Mouse (Mus musculus) midbrain, embryonic 16.5 days (tissue): ENCODE results near the gene Cap1. TPM values are rescaled to one million over a fixed set of nuclear protein-coding genes. Genes with fewer than 3 reads are reported as not detected.

Experiments
- ATAC-seq: fragments of 200-750 bp; cut with Nextera tagmentation; 2 replicates; pipeline ENCODE4 v1.8.0; 2017; ENCODE audit warnings: moderate TSS enrichment
- H3K27ac ChIP-seq: fragments of 300-500 bp; sonication (generic); 2 replicates; pipeline ENCODE4 v1.5.1; 2014; ENCODE audit warnings: mild to moderate bottlenecking, low read length, mixed read lengths
- H3K27me3 ChIP-seq: fragments of 300-500 bp; sonication (generic); 2 replicates; pipeline ENCODE4 v1.6.1; 2014; ENCODE audit warnings: low read depth, low read length, mixed read lengths; ENCODE audit not compliant: control insufficient read depth, insufficient read depth
- H3K36me3 ChIP-seq: fragments of 300-500 bp; sonication (generic); 2 replicates; pipeline ENCODE4 v1.6.1; 2014; ENCODE audit warnings: mild to moderate bottlenecking, low read length, moderate library complexity, mixed read lengths; ENCODE audit not compliant: control insufficient read depth, insufficient read depth
- H3K4me1 ChIP-seq: fragments of 300-500 bp; sonication (generic); 2 replicates; pipeline ENCODE4 v1.6.1; 2014; ENCODE audit warnings: mild to moderate bottlenecking, low read length, mixed read lengths; ENCODE audit not compliant: control insufficient read depth, insufficient read depth
- H3K4me2 ChIP-seq: fragments of 300-500 bp; sonication (generic); 2 replicates; pipeline ENCODE4 v1.6.1; 2014; ENCODE audit warnings: mild to moderate bottlenecking, low read length, mixed read lengths
- H3K4me3 ChIP-seq: fragments of 300-500 bp; sonication (generic); 2 replicates; pipeline ENCODE4 v1.5.1; 2014; ENCODE audit warnings: low read depth, mild to moderate bottlenecking, low read length, moderate library complexity, mixed read lengths
- H3K9ac ChIP-seq: fragments of 300-500 bp; sonication (generic); 2 replicates; pipeline ENCODE4 v1.6.1; 2014; ENCODE audit warnings: low read depth, low read length, mixed read lengths
- H3K9me3 ChIP-seq: fragments of 300-500 bp; sonication (generic); replicated peaks from 2 replicates; pipeline ENCODE4 v1.6.1; 2014; ENCODE audit warnings: mild to moderate bottlenecking, low read length, mixed read lengths; ENCODE audit not compliant: control insufficient read depth, poor library complexity, severe bottlenecking
- WGBS: fragments of 180-500 bp; shearing (Covaris S2); extraction: QIAGEN DNeasy Blood & Tissue Kit; methylation state at CpG from one replicate; pipeline ENCODE4 v1.1.7; 2014; 5-methylcytosine and 5-hydroxymethylcytosine counted together
- polyA plus RNA-seq: library from polyadenylated mRNA; unstranded; fragments of >200 nt; fragmentation: Nextera tagmentation; extraction: Ambion mirVana; gene quantifications from 2 replicates; pipeline ENCODE4 v1.2.1, GENCODE M21; 2015

Cap1 gene
- polyA plus RNA-seq, 1 experiment from 2014 or later, result 75.0 TPM

DNA sequence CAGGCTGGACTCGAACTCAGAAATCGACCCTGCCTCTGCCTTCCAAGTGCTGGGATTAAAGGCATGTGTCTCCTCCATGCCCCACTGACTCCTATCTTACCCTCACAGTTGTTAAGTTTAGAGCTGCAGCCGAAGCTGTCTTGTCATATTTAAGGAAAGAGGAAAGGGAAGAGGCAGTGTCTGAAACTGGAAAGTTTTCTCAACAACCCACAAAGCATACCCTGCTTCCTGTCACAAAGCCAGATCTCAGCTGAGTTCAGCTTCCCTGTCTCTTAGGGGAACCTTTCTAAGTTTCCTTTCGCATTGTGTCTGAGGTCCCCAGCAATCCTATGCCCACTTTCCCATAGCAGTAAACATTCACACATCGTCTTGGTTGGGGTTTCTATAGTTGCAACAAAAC is 6.3 kb upstream of the Cap1 start:
- no peak for ATAC-seq

GRCm38 (mm10) chr4:122891597-122891996 is 5.7 kb upstream of the Cap1 start:
- Histone ChIP-seq H3K9me3 (no peaks in the 10 kb centered on the region), H3K36me3 (no peaks in the 10 kb centered on the region), H3K27ac (peak overlapping the region; percentile 43; the same call in 1 of the 2 replicates), H3K4me3 (no peak overlapping the region), H3K27me3 (no peaks in the 10 kb centered on the region), H3K9ac (no peak overlapping the region), H3K4me1 (peaks cover 5% of the 10 kb centered on the region; the same call in 1 of the 2 replicates), H3K4me2 (no peak overlapping the region)
- 36% methylated on average over 1 of the region's 1 CpGs for WGBS
- no peak for ATAC-seq

More for the DNA sequence above, 6.3 kb upstream of the Cap1 start:
- Histone ChIP-seq H3K27ac (no peak overlapping the region), H3K4me1 (peaks cover 2% of the 10 kb centered on the region; the same call in 1 of the 2 replicates), H3K36me3 (no peaks in the 10 kb centered on the region), H3K4me3 (no peak overlapping the region), H3K27me3 (no peaks in the 10 kb centered on the region), H3K4me2 (no peak overlapping the region), H3K9ac (no peak overlapping the region), H3K9me3 (no peaks in the 10 kb centered on the region)
- WGBS, result 73% methylated on average over 5 of the region's 5 CpGs

GRCm38 (mm10) chr4:122890881-122891481 is 5.1 kb upstream of the Cap1 start:
- no peaks in the 10 kb centered on the region for H3K9me3 ChIP-seq
- WGBS, result 5% methylated on average over 3 of the region's 3 CpGs
- H3K4me1 ChIP-seq, result peaks cover 5% of the 10 kb centered on the region; the same call in 1 of the 2 replicates
- peak; percentile 22; the same call in 1 of the 2 replicates for ATAC-seq
- no peak overlapping the region for H3K4me2 ChIP-seq
- H3K36me3 ChIP-seq, result no peaks in the 10 kb centered on the region
- H3K4me3 ChIP-seq, result no peak overlapping the region
- peak overlapping the region; percentile 44; the same call in 1 of the 2 replicates for H3K27ac ChIP-seq
- H3K9ac ChIP-seq, result no peak overlapping the region; the same call in 1 of the 2 replicates
- H3K27me3 ChIP-seq, result no peaks in the 10 kb centered on the region

- Histone ChIP-seq H3K9ac (no peak overlapping the region), H3K4me3 (no peak overlapping the region), H3K27ac (peak overlapping the region; percentile 98), H3K36me3 (no peaks in the 10 kb centered on the region), H3K27me3 (no peaks in the 10 kb centered on the region), H3K4me2 (peak overlapping the region; percentile 71), H3K4me1 (peaks cover 29% of the 10 kb centered on the region), H3K9me3 (no peaks in the 10 kb centered on the region)
- WGBS, result 76% methylated on average over 2 of the region's 2 CpGs
- no peak for ATAC-seq
Observed at GRCm38 (mm10) chr4:122887336-122887735, 1.5 kb upstream of the Cap1 start.

DNA sequence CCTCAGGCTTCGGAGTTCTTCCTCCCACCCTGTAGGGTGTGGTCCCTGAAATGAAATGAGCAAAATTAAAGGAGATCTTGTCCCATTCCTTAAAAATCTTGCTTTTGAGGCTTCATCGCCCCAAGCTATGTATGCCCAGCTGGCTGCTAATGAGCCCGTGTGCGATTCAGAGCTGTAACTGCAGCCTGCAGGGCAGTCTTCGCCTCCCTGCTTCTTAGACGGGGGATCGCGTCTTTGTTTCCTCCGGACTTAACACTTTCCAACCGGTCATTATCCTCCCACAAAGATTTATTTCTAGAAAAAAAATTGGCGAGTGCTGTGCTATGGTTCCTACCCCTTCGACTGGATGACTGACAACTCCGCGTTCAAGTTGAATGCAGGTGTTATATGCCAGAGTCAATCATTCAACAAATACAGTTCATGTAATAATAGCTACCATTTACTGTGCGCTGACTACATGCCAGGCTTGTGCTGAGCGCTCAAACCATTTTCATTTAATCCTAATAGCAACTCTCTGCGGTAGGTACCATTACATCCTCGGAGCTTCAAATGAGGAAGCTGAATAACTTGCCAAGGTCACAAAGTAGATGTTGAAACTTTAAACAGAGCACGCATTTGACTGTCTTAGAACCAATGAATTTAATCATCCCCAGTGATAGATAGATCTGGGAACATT is 861 bp upstream of the Cap1 start:
- Histone ChIP-seq H3K4me1 (peaks cover 30% of the 10 kb centered on the region), H3K27ac (peak overlapping the region; percentile 98), H3K4me2 (peak overlapping the region; percentile 71), H3K36me3 (no peaks in the 10 kb centered on the region), H3K9ac (peak overlapping the region; percentile 86), H3K9me3 (no peaks in the 10 kb centered on the region), H3K27me3 (no peaks in the 10 kb centered on the region), H3K4me3 (peak overlapping the region; percentile 86)
- WGBS, result 2% methylated on average over 19 of the region's 19 CpGs
- peak; percentile 24 for ATAC-seq

DNA sequence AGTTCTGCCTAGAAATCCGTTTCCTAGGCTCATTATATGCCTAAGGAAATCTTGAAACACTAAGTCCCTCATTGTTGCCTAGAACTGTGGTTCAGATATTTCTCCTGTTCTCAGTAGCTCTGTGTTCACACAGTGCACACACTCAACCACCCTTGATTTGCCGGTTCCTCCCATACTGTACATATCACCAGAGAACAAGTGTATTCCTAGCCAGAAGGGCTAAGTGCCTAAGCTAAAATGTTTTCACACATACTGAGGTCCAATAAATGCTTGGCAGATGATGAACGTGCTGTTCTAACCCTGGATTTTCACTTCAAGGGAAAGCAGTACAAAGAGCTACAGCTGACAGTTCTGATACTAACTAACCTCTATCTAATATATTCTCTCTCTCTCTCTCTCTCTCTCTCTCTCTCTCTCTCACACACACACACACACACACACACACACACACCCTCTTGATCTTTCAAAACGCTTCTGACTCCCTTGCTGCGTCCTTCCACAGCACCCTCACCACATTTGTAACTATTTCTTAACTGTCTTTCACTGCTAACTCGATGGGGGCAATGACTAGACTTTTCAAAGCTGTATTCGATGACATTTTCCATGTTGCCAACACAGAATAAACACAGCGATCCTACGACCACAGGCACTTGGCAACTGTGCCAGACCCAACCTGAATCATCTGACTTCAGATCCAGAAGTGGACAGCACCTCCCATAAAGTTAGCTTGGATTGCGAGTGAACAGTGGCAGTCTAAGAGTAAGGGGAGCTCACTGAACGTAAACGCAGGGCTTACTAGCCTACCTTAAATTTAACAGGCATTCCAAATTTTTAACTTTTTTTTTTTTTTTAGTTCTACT is 1.1 kb downstream of the Cap1 start:
- no peaks in the 10 kb centered on the region for H3K9me3 ChIP-seq
- H3K4me2 ChIP-seq, result peak overlapping the region; percentile 55
- H3K27ac ChIP-seq, result no peak overlapping the region
- 47% methylated on average over 12 of the region's 12 CpGs for WGBS
- ATAC-seq, result no peak
- no peaks in the 10 kb centered on the region for H3K27me3 ChIP-seq
- H3K9ac ChIP-seq, result peak overlapping the region; percentile 86
- H3K4me1 ChIP-seq, result peaks cover 30% of the 10 kb centered on the region
- H3K4me3 ChIP-seq, result peak overlapping the region; percentile 86
- no peaks in the 10 kb centered on the region for H3K36me3 ChIP-seq

- no peak overlapping the region; the same call in 1 of the 2 replicates for H3K4me3 ChIP-seq
- no peak for ATAC-seq
- H3K9ac ChIP-seq, result peak overlapping the region; percentile 32; the same call in 1 of the 2 replicates
- no peaks in the 10 kb centered on the region for H3K27me3 ChIP-seq
- no peak overlapping the region for H3K27ac ChIP-seq
- H3K4me1 ChIP-seq, result peaks cover 30% of the 10 kb centered on the region
- H3K4me2 ChIP-seq, result peak overlapping the region; percentile 55
- 75% methylated on average over 2 of the region's 2 CpGs for WGBS
- H3K9me3 ChIP-seq, result no peaks in the 10 kb centered on the region
- no peaks in the 10 kb centered on the region for H3K36me3 ChIP-seq
Observed at GRCm38 (mm10) chr4:122884051-122884450, 1.8 kb downstream of the Cap1 start.

DNA sequence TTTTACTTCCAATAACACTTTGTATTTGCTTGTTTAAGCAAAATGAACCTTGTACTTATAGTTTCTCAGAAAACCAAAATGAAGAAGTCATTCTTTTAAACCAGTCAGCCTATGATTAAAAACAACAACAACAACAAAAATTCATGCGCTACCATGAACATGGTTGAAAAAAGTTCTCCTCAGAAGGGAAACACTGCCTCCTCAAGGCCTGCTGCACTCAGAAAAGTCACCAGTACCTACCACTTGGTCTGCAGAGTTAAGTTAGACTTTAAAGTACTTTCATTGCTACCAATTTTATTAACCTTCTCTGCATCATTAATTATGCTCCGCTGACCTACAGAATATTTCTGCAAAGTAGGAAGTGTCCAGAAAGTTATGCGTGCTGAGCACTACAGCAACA is 2.6 kb downstream of the Cap1 start:
- no peak overlapping the region for H3K4me2 ChIP-seq
- H3K27ac ChIP-seq, result no peak overlapping the region
- H3K9ac ChIP-seq, result no peak overlapping the region
- H3K27me3 ChIP-seq, result no peaks in the 10 kb centered on the region
- WGBS, result 89% methylated on average over 3 of the region's 3 CpGs
- H3K36me3 ChIP-seq, result no peaks in the 10 kb centered on the region
- no peak for ATAC-seq
- H3K4me1 ChIP-seq, result peaks cover 30% of the 10 kb centered on the region
- no peak overlapping the region for H3K4me3 ChIP-seq
- no peaks in the 10 kb centered on the region for H3K9me3 ChIP-seq
